Mouse (Mus musculus) testis, postnatal 14 days (tissue): ENCODE measurements around the gene Lgi1.

Experiments used
- DNase-seq: peaks from one replicate; pipeline ENCODE4 v3.0.0; 2021; ENCODE audit warnings: low spot score

Gene Lgi1

GRCm38 (mm10) chr19:38263829-38264504 lies 369 bp upstream of the Lgi1 start:
- DNase-seq, result no peak

GRCm38 (mm10) chr19:38265767-38266166 lies 1.4 kb downstream of the Lgi1 start:
- no peak for DNase-seq

- no peak for DNase-seq
Measured at GRCm38 (mm10) chr19:38267469-38267868, 3.1 kb downstream of the Lgi1 start.

GRCm38 (mm10) chr19:38271071-38271470 lies 6.7 kb downstream of the Lgi1 start:
- no peak for DNase-seq

- no peak for DNase-seq
Measured at GRCm38 (mm10) chr19:38273820-38274219, 9.5 kb downstream of the Lgi1 start.

- peak; percentile 33 for DNase-seq
Measured at GRCm38 (mm10) chr19:38274747-38275421, 10.5 kb downstream of the Lgi1 start.

GRCm38 (mm10) chr19:38276226-38276625 lies 11.9 kb downstream of the Lgi1 start:
- DNase-seq, result no peak

- DNase-seq, result no peak
Measured at GRCm38 (mm10) chr19:38280242-38280641, 15.9 kb downstream of the Lgi1 start.

- no peak for DNase-seq
Measured at GRCm38 (mm10) chr19:38282407-38282806, 18.1 kb downstream of the Lgi1 start.

GRCm38 (mm10) chr19:38288556-38288955 lies 24.2 kb downstream of the Lgi1 start:
- DNase-seq, result no peak

GRCm38 (mm10) chr19:38291432-38291831 lies 27.1 kb downstream of the Lgi1 start:
- no peak for DNase-seq

GRCm38 (mm10) chr19:38298018-38298626 lies 33.8 kb downstream of the Lgi1 start:
- no peak for DNase-seq

GRCm38 (mm10) chr19:38308116-38308515 lies 43.8 kb downstream of the Lgi1 start:
- no peak for DNase-seq

- DNase-seq, result no peak
Measured at GRCm38 (mm10) chr19:38315099-38315498, 50.8 kb downstream of the Lgi1 start.

- DNase-seq, result no peak
Measured at GRCm38 (mm10) chr19:38316602-38317313, 52.4 kb downstream of the Lgi1 start.

- DNase-seq, result no peak
Measured at GRCm38 (mm10) chr19:38318308-38318707, 54.0 kb downstream of the Lgi1 start.

GRCm38 (mm10) chr19:38319168-38319567 lies 54.8 kb downstream of the Lgi1 start:
- DNase-seq, result no peak

GRCm38 (mm10) chr19:38320651-38321188 lies 56.4 kb downstream of the Lgi1 start:
- no peak for DNase-seq

- no peak for DNase-seq
Measured at GRCm38 (mm10) chr19:38323726-38324125, 59.4 kb downstream of the Lgi1 start.

GRCm38 (mm10) chr19:38324147-38325028 lies 60.1 kb downstream of the Lgi1 start:
- no peak for DNase-seq

- no peak for DNase-seq
Measured at GRCm38 (mm10) chr19:38325029-38325398, 60.7 kb downstream of the Lgi1 start.
